Mouse (Mus musculus): ENCODE data around the gene Spp2.

- TF ChIP-seq POLR2A (IDR thresholded peaks at IDR 0.05; ENCODE audit: insufficient read length, low read depth) = no peak
- no peak for TF ChIP-seq E2F4 (IDR thresholded peaks at IDR 0.05; ENCODE audit: insufficient read depth)
- TF ChIP-seq SRF (IDR thresholded peaks at IDR 0.05; ENCODE audit: control insufficient read depth, insufficient read length, low read depth) = peak; percentile 51
- no peak for TF ChIP-seq USF1 (IDR thresholded peaks at IDR 0.05; ENCODE audit: low read depth)
- TF ChIP-seq MYOG (IDR thresholded peaks at IDR 0.05; ENCODE audit: control insufficient read depth in 1 of 3, insufficient read depth in 1 of 3, insufficient read length in 2 of 3, low read depth in 2 of 3) = no peak
- TF ChIP-seq MYOD1 (IDR thresholded peaks at IDR 0.05; ENCODE audit: control insufficient read depth in 1 of 3, insufficient read length in 2 of 3, low read depth in 2 of 3) = peak in 2 of 3 experiments; percentile 45 to 57
- no peak for TF ChIP-seq TCF12 (IDR thresholded peaks at IDR 0.05; ENCODE audit: insufficient read depth, poor library complexity, severe bottlenecking)
- TF ChIP-seq MAX (IDR thresholded peaks at IDR 0.05; ENCODE audit: low read depth) = no peak
These were observed 59.7 kb downstream of the Spp2 start for GRCm38 (mm10) chr1:88466325-88467064.
